Mouse (Mus musculus) olfactory bulb, adult 2 months (tissue): Measurements from ENCODE around the gene Gm21981.

ENCODE experiments used
- CTCF ChIP-seq: fragments of 200-500 bp; IDR thresholded peaks from 2 replicates; pipeline ENCODE4 v1.5.1; 2012; ENCODE audit warnings: low read depth, mild to moderate bottlenecking, low read length, moderate library complexity; ENCODE audit not compliant: insufficient read depth
- POLR2A ChIP-seq: fragments of 200-500 bp; IDR thresholded peaks from 2 replicates; pipeline ENCODE4 v1.6.1; 2012; ENCODE audit warnings: mild to moderate bottlenecking, low read depth, low read length, moderate library complexity; ENCODE audit not compliant: insufficient read depth

- TF ChIP-seq CTCF (no peak), POLR2A (no peak)
These were observed 36.6 kb upstream of the Gm21981 start for GRCm38 (mm10) chr17:47730633-47731575.
